Mouse (Mus musculus) myocyte (in vitro differentiated cells): ENCODE measurements at regions not wholly inside any gene's neighbourhood (a gene's known extent, or its start where the extent isn't known, plus 50 kb on each side); places are given as distances from the start of the nearest gene placed in this dataset.

Source experiments
- MAX ChIP-seq: IDR thresholded peaks from one replicate; pipeline ENCODE4 v1.6.1; 2011; ENCODE audit warnings: low read depth, mild to moderate bottlenecking, control low read depth
- MYOG ChIP-seq, 3 experiments: IDR thresholded peaks; one replicate each; pipeline ENCODE4 v1.6.1; 2011; ENCODE audit warnings: control low read depth in 2 of 3, low read depth in 2 of 3, mild to moderate bottlenecking in 2 of 3; ENCODE audit not compliant: insufficient read length in 2 of 3, control insufficient read depth in 1 of 3, insufficient read depth in 1 of 3
- POLR2A ChIP-seq: IDR thresholded peaks from one replicate; pipeline ENCODE4 v1.6.1; 2011; ENCODE audit warnings: low read depth, mild to moderate bottlenecking, control low read depth, moderate library complexity; ENCODE audit not compliant: insufficient read length
- POLR2AphosphoS2 ChIP-seq: IDR thresholded peaks from one replicate; pipeline ENCODE4 v1.6.1; 2011; ENCODE audit warnings: low read depth, control low read depth; ENCODE audit not compliant: insufficient read length
- SRF ChIP-seq: IDR thresholded peaks from one replicate; pipeline ENCODE4 v1.6.1; 2011; ENCODE audit warnings: low read depth; ENCODE audit not compliant: control insufficient read depth, insufficient read length
- TCF12 ChIP-seq: IDR thresholded peaks from one replicate; pipeline ENCODE4 v1.6.1; 2011; ENCODE audit warnings: mild to moderate bottlenecking, control low read depth; ENCODE audit not compliant: poor library complexity, insufficient read depth, severe bottlenecking
- USF1 ChIP-seq: IDR thresholded peaks from one replicate; pipeline ENCODE4 v1.6.1; 2011; ENCODE audit warnings: low read depth, mild to moderate bottlenecking, control low read depth, moderate library complexity

GRCm38 (mm10) chr5:142340205-142341025 lies 60.9 kb upstream of the Foxk1 start:
- TF ChIP-seq MYOG (IDR thresholded peaks at IDR 0.05; ENCODE audit: control insufficient read depth in 1 of 3, insufficient read depth in 1 of 3, insufficient read length in 2 of 3, low read depth in 2 of 3) (no peak), POLR2A (no peak), USF1 (no peak), TCF12 (no peak), SRF (no peak), POLR2AphosphoS2 (no peak), MAX (no peak)
